32 mouse cellular contexts compared by ENCODE assay signal in the genomic region with DNA sequence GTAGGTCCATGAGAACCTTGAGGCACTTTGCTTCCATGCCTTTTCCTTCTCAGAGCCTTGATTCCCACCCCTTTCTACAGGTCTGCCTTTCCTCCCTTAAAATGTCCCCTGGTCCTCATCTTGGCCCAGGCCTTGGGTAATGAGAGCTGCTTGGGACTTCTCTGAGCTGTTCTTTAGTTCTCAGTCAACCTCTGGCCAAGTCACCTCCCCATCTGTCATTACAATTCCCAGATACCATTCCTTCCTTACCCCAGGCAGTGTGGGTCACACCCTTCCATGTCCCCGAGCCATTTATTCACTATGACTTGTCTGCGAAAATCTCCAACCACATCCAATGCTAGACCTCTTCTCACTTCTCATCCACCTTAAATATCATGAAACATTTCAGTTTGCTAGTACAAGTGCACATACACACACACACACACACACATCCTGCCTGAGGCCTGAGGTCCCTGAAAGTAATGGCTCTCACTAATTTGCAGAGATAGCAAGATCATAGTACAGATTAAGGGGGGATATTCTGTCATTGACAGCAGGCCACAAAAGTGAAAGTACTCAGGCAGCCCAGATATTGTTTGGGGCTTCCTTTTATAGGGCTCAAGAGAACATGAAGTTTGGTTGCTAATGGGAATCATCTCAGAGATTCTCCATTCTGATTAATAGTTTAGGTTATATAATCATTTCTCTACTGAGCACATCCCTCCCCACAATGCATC.
A peak's percentile ranks its signal among the peaks of the same experiment; 100 is the strongest.
DNase-seq lines count a peak whose midpoint lies in the region; ATAC-seq lines count a peak whose summit lies in the region.
"Had no signal": no experiment of that assay in that cellular context is flagged by ENCODE, and none has a peak within 500 bp of the region (broad histone marks: within the 10 kb centered on the region; RNA-seq: fewer than 3 reads in every experiment).

No protein-coding gene starts in this region.

- H3K27me3 ChIP-seq in heart, embryonic 11.5 days (ENCODE audit: control insufficient read depth, insufficient read depth, low read length), result no peaks in the 10 kb centered on the region
- H3K27me3 ChIP-seq: CH12.LX; forebrain, embryonic 13.5 days; heart, embryonic 15.5 days; hindbrain, embryonic 13.5 days; Patski had no signal

- 89% methylated on average over 2 of the region's 2 CpGs for WGBS in heart, embryonic 11.5 days (ENCODE audit: insufficient replicate concordance)

- no peak overlapping the region for H3K4me2 ChIP-seq in heart, embryonic 11.5 days
- H3K4me2 ChIP-seq: embryonic facial prominence, embryonic 13.5 days; forebrain, embryonic 13.5 days; heart, embryonic 12.5 days; heart, embryonic 15.5 days; hindbrain, embryonic 13.5 days had no signal

- peak; percentile 90 for DNase-seq in heart, adult 11 months
- peak; percentile 18 for DNase-seq in CD4-positive, CD25-positive, alpha-beta regulatory T cell, adult 2 months (ENCODE audit: low read depth, low spot score)
- DNase-seq in lung, adult 18-20 months, result no peak
- DNase-seq: adrenal gland, adult 2 months; adrenal gland, postnatal 14 days; cerebellum, adult 11-12 months; cerebellum, adult 8-10 months; cerebellum, postnatal 10 days; cerebellum, postnatal 36 days; embryo, embryonic 11 days; forebrain, postnatal 0 days; gastrocnemius, postnatal 10 days; gastrocnemius, postnatal 36 days; heart, postnatal 10 days; heart, postnatal 36 days; kidney, adult 18-20 months had no signal

- peaks cover 21% of the 10 kb centered on the region for H3K4me1 ChIP-seq in heart, embryonic 11.5 days (ENCODE audit: control insufficient read depth, insufficient read depth, low read length)
- H3K4me1 ChIP-seq in brown adipose tissue, adult 24 weeks (ENCODE audit: control insufficient read depth, insufficient read depth, insufficient read length, low read length), result peaks cover 38% of the 10 kb centered on the region

- no peak overlapping the region for H3K4me3 ChIP-seq in heart, embryonic 11.5 days (ENCODE audit: low read depth, low read length)
- no peak overlapping the region for H3K4me3 ChIP-seq in brown adipose tissue, adult 24 weeks (ENCODE audit: insufficient read depth, low read depth, low read length)
- H3K4me3 ChIP-seq: embryonic facial prominence, embryonic 10.5 days; embryonic facial prominence, embryonic 13.5 days; forebrain, embryonic 10.5 days; forebrain, embryonic 13.5 days; heart, embryonic 12.5 days; heart, embryonic 15.5 days; hindbrain, embryonic 10.5 days; hindbrain, embryonic 13.5 days had no signal

- H3K27ac ChIP-seq in heart, embryonic 11.5 days (ENCODE audit: low read depth, low read length), result no peak overlapping the region
- H3K27ac ChIP-seq in brown adipose tissue, adult 24 weeks (replicated peaks; ENCODE audit: low read depth, low read length), result peak overlapping the region; percentile 57
- H3K27ac ChIP-seq: embryonic facial prominence, embryonic 10.5 days; embryonic facial prominence, embryonic 13.5 days; forebrain, embryonic 10.5 days; forebrain, embryonic 13.5 days; heart, embryonic 15.5 days; hindbrain, embryonic 10.5 days; hindbrain, embryonic 13.5 days had no signal

- no peak overlapping the region for H3K9ac ChIP-seq in heart, embryonic 11.5 days (ENCODE audit: low read depth, low read length)
- H3K9ac ChIP-seq: embryonic facial prominence, embryonic 13.5 days; forebrain, embryonic 13.5 days; forebrain, postnatal 0 days; heart, embryonic 12.5 days; heart, embryonic 15.5 days; hindbrain, embryonic 13.5 days had no signal

- H3K9me3 ChIP-seq in heart, embryonic 11.5 days (replicated peaks; ENCODE audit: control insufficient read depth, low read length), result no peaks in the 10 kb centered on the region
- H3K9me3 ChIP-seq: embryonic facial prominence, embryonic 10.5 days; embryonic facial prominence, embryonic 13.5 days; forebrain, embryonic 13.5 days; G1E; heart, embryonic 12.5 days; heart, embryonic 15.5 days; hindbrain, embryonic 10.5 days; hindbrain, embryonic 13.5 days had no signal

- H3K36me3 ChIP-seq in heart, embryonic 11.5 days (ENCODE audit: control insufficient read depth, insufficient read depth, low read length), result no peaks in the 10 kb centered on the region
- H3K36me3 ChIP-seq: embryonic facial prominence, embryonic 10.5 days; embryonic facial prominence, embryonic 13.5 days; forebrain, embryonic 10.5 days; G1E; heart, embryonic 12.5 days; heart, embryonic 15.5 days; hindbrain, embryonic 10.5 days; hindbrain, embryonic 13.5 days had no signal

- no peak for ATAC-seq in heart, embryonic 11.5 days (replicated peaks; ENCODE audit: insufficient number of reproducible peaks, low FRiP score, low TSS enrichment)
- ATAC-seq in erythroblast, adult 5-6 weeks (replicated peaks; ENCODE audit: low FRiP score, poor library complexity, severe bottlenecking), result no peak
- ATAC-seq: forebrain, embryonic 13.5 days; forebrain, postnatal 0 days; hindbrain, embryonic 16.5 days; intestine, embryonic 16.5 days; Patski had no signal

Comparison
In these comparisons a context has a peak if more than half of its experiments do, and no peak if none do; other contexts are left out.
1. DNase-seq: peak in heart, adult 11 months (single experiment) and CD4-positive, CD25-positive, alpha-beta regulatory T cell, adult 2 months (single experiment); none in lung, adult 18-20 months (0 of 2).